Mouse (Mus musculus): Measurements from ENCODE around the gene Fpr1.
A peak's percentile ranks its signal among the peaks of the same experiment; 100 is the strongest.

GRCm38 (mm10) chr17:17899268-17899667 is 15.5 kb upstream of the Fpr1 start:
- TF ChIP-seq ZNF384 (IDR thresholded peaks at IDR 0.05; ENCODE audit: low read depth, low read length), result no peak
- TF ChIP-seq HCFC1 (IDR thresholded peaks at IDR 0.05; ENCODE audit: borderline replicate concordance, insufficient read depth, low read length), result no peak
- TF ChIP-seq MAFK (IDR thresholded peaks at IDR 0.05; ENCODE audit: insufficient read depth, low read depth, low read length), result no peak
- TF ChIP-seq ZC3H11A (IDR thresholded peaks at IDR 0.05; ENCODE audit: borderline replicate concordance, low read depth, low read length), result peak; percentile 55; the same call in 1 of the 2 replicates
